Mouse (Mus musculus) macrophage (primary cell): Measurements from ENCODE around the gene Gnat2. TPM values are rescaled to one million over a fixed set of nuclear protein-coding genes. Genes with fewer than 3 reads are reported as not detected.

Source experiments
- H3K27ac ChIP-seq: fragments of 350-480 bp; formaldehyde crosslinking; 2 replicates; pipeline ENCODE4 v1.9.0; 2021
- H3K36me3 ChIP-seq: fragments of 350-480 bp; formaldehyde crosslinking; 2 replicates; pipeline ENCODE4 v1.9.0; 2021; ENCODE audit errors: inconsistent target
- H3K4me3 ChIP-seq: fragments of 350-480 bp; formaldehyde crosslinking; 2 replicates; pipeline ENCODE4 v1.9.0; 2021; ENCODE audit errors: inconsistent target
- H3K79me2 ChIP-seq: fragments of 350-480 bp; formaldehyde crosslinking; 2 replicates; pipeline ENCODE4 v1.9.0; 2021; ENCODE audit errors: inconsistent target
- WGBS: methylation state at CpG from one replicate; pipeline ENCODE4 v1.1.7; 2026; ENCODE audit warnings: inconsistent platforms; ENCODE audit not compliant: missing documents; 5-methylcytosine and 5-hydroxymethylcytosine counted together
- polyA plus RNA-seq: library from polyadenylated mRNA; stranded (reverse); fragments of 250-400 nt; gene quantifications from 3 replicates; pipeline ENCODE4 v1.2.4, GENCODE M21; 2018; ENCODE audit warnings: inconsistent platforms

Gnat2 gene
- polyA plus RNA-seq, 1 experiment from 2014 or later = not detected

- no peaks in the 10 kb centered on the region for H3K79me2 ChIP-seq
- H3K4me3 ChIP-seq = no peak overlapping the region
- H3K36me3 ChIP-seq = no peaks in the 10 kb centered on the region
- H3K27ac ChIP-seq = no peak overlapping the region
- 83% methylated on average over 6 of the region's 6 CpGs for WGBS
These were observed 559 bp upstream of the Gnat2 start for GRCm38 (mm10) chr3:108092030-108092429.

- Histone ChIP-seq H3K79me2 (no peaks in the 10 kb centered on the region), H3K4me3 (no peak overlapping the region), H3K36me3 (no peaks in the 10 kb centered on the region), H3K27ac (no peak overlapping the region)
- 36% methylated on average over 6 of the region's 6 CpGs for WGBS
These were observed 717 bp downstream of the Gnat2 start for GRCm38 (mm10) chr3:108093306-108093705.

GRCm38 (mm10) chr3:108094146-108094545, 1.6 kb downstream of the Gnat2 start:
- Histone ChIP-seq H3K79me2 (no peaks in the 10 kb centered on the region), H3K27ac (no peak overlapping the region), H3K4me3 (no peak overlapping the region), H3K36me3 (no peaks in the 10 kb centered on the region)
- WGBS = 100% methylated on average over 1 of the region's 1 CpGs

GRCm38 (mm10) chr3:108094976-108095760, 2.6 kb downstream of the Gnat2 start:
- 93% methylated on average over 12 of the region's 12 CpGs for WGBS
- no peaks in the 10 kb centered on the region for H3K79me2 ChIP-seq
- H3K27ac ChIP-seq = no peak overlapping the region

GRCm38 (mm10) chr3:108096226-108096625, 3.6 kb downstream of the Gnat2 start:
- 26% methylated on average over 7 of the region's 8 CpGs for WGBS
- no peak overlapping the region for H3K27ac ChIP-seq
- H3K36me3 ChIP-seq = no peaks in the 10 kb centered on the region
- no peak overlapping the region for H3K4me3 ChIP-seq
- H3K79me2 ChIP-seq = no peaks in the 10 kb centered on the region

More at GRCm38 (mm10) chr3:108094976-108095760, 2.6 kb downstream of the Gnat2 start:
- no peaks in the 10 kb centered on the region for H3K36me3 ChIP-seq
- H3K4me3 ChIP-seq = no peak overlapping the region

- no peak overlapping the region for H3K27ac ChIP-seq
- 91% methylated on average over 9 of the region's 10 CpGs for WGBS
- no peak overlapping the region for H3K4me3 ChIP-seq
- H3K79me2 ChIP-seq = no peaks in the 10 kb centered on the region
- H3K36me3 ChIP-seq = no peaks in the 10 kb centered on the region
These were observed 4.1 kb downstream of the Gnat2 start for GRCm38 (mm10) chr3:108096726-108097125.

- Histone ChIP-seq H3K79me2 (no peaks in the 10 kb centered on the region), H3K4me3 (no peak overlapping the region), H3K36me3 (no peaks in the 10 kb centered on the region)
These were observed 5.1 kb downstream of the Gnat2 start for GRCm38 (mm10) chr3:108097656-108098055.

GRCm38 (mm10) chr3:108098316-108098715, 5.7 kb downstream of the Gnat2 start:
- Histone ChIP-seq H3K79me2 (no peaks in the 10 kb centered on the region), H3K4me3 (no peak overlapping the region), H3K36me3 (no peaks in the 10 kb centered on the region), H3K27ac (no peak overlapping the region)
- WGBS = 91% methylated on average over 6 of the region's 6 CpGs

More at GRCm38 (mm10) chr3:108097656-108098055, 5.1 kb downstream of the Gnat2 start:
- H3K27ac ChIP-seq = no peak overlapping the region
- 94% methylated on average over 8 of the region's 8 CpGs for WGBS

- H3K36me3 ChIP-seq = no peaks in the 10 kb centered on the region
- H3K4me3 ChIP-seq = no peak overlapping the region
- no peak overlapping the region for H3K27ac ChIP-seq
- no peaks in the 10 kb centered on the region for H3K79me2 ChIP-seq
- WGBS = 69% methylated on average over 3 of the region's 3 CpGs
These were observed 9.0 kb downstream of the Gnat2 start for GRCm38 (mm10) chr3:108101594-108101993.

GRCm38 (mm10) chr3:108102075-108102474, 9.5 kb downstream of the Gnat2 start:
- H3K36me3 ChIP-seq = no peaks in the 10 kb centered on the region
- H3K4me3 ChIP-seq = no peak overlapping the region
- no peaks in the 10 kb centered on the region for H3K79me2 ChIP-seq
- WGBS = 95% methylated on average over 6 of the region's 6 CpGs
- no peak overlapping the region for H3K27ac ChIP-seq

GRCm38 (mm10) chr3:108105281-108105680, 12.7 kb downstream of the Gnat2 start:
- no peak overlapping the region for H3K4me3 ChIP-seq
- 95% methylated on average over 3 of the region's 3 CpGs for WGBS
- H3K27ac ChIP-seq = no peak overlapping the region
- H3K36me3 ChIP-seq = peaks cover 13% of the 10 kb centered on the region; the same call in 1 of the 2 replicates
- no peaks in the 10 kb centered on the region for H3K79me2 ChIP-seq

- Histone ChIP-seq H3K27ac (no peak overlapping the region), H3K79me2 (no peaks in the 10 kb centered on the region; the same call in 1 of the 2 replicates), H3K4me3 (no peak overlapping the region), H3K36me3 (peaks cover 41% of the 10 kb centered on the region; the same call in 1 of the 2 replicates)
- 96% methylated on average over 5 of the region's 5 CpGs for WGBS
These were observed 18.7 kb downstream of the Gnat2 start for GRCm38 (mm10) chr3:108111320-108111719.

GRCm38 (mm10) chr3:108112246-108112645, 19.7 kb downstream of the Gnat2 start:
- Histone ChIP-seq H3K36me3 (peaks cover 41% of the 10 kb centered on the region; the same call in 1 of the 2 replicates), H3K27ac (no peak overlapping the region), H3K79me2 (peaks cover 6% of the 10 kb centered on the region; the same call in 1 of the 2 replicates), H3K4me3 (no peak overlapping the region)
- 85% methylated on average over 7 of the region's 7 CpGs for WGBS

GRCm38 (mm10) chr3:108112666-108113065, 20.1 kb downstream of the Gnat2 start:
- H3K27ac ChIP-seq = no peak overlapping the region
- 92% methylated on average over 4 of the region's 4 CpGs for WGBS
- H3K79me2 ChIP-seq = peaks cover 10% of the 10 kb centered on the region; the same call in 1 of the 2 replicates
- H3K36me3 ChIP-seq = peaks cover 40% of the 10 kb centered on the region; the same call in 1 of the 2 replicates
- H3K4me3 ChIP-seq = no peak overlapping the region

- no peak overlapping the region for H3K27ac ChIP-seq
- H3K4me3 ChIP-seq = no peak overlapping the region
- WGBS = 77% methylated on average over 4 of the region's 7 CpGs
- peaks cover 38% of the 10 kb centered on the region; the same call in 1 of the 2 replicates for H3K36me3 ChIP-seq
- peaks cover 21% of the 10 kb centered on the region; the same call in 1 of the 2 replicates for H3K79me2 ChIP-seq
These were observed 21.2 kb downstream of the Gnat2 start for GRCm38 (mm10) chr3:108113591-108114289.
